Mouse (Mus musculus): ENCODE measurements around the gene Alkbh6.

The Alkbh6 gene

DNA sequence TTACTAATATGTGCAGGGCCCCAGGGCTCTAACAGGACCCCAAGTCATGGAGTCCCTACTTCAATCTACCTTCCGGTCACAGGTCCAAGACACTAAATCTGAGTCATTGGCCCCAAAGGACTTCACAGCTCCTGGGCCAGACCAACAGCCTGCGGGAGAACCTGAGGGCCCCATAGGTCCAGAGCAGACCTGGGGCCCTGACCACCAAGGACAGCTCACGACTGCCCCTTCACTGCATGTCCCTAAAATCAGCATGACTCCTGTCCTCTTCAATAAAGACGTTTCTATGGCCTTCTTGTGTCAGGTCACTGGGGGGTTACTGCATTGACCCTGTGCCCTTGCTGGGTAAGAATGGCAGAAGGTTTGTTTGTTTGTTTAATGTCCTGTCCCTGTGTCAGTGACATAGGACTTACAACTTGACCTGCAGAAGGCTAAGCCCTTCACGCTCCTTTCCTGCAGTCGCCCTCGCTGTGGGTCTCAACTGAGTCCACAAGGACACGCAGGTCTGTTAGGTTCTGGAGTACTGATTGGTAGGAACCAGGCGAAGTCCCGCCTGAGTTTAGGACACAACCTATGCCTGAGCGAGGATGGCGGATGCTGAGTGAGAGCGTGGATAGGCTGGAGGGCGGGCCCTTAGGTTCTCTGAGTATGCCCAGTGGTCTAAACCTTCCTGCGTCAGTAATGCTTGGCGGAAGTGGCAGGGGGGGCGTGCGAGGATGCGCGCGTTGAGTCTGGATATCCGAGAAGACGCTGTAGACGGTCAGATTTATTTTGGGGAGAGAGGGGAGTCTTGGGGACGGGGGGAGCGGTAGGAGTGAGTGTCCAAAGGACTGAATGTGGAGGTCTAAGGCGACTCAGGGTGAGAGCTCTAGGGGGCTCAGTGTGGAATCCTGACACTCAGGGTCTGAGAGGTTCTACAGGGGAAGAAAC, at the start of gene Alkbh6:
Gene Alkbh6 (plus strand): TSS at position 642 of the 930 bp plus-strand sequence.
- peak; percentile 86 for DNase-seq (ENCODE audit: extremely low read depth, insufficient read length, low spot score)

DNA sequence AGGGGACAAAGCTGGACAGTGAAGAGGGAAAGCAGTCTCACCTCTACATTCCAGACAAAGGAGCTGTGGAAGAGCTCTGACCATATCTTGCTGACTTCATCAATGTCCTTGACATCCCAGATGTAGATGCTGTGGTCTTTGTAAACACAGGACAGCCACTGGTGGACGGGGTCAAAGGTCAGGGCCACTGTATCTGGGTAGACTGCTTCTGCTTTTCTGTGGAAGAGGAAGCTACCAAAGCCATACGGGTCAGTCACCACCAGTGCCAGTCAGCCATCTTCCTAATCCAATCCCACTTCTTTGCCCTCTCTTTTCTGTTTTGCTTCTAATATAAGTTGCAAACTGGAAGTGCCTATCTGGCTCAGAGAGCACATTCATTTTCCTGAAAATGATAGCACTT, 43.5 kb upstream of the Alkbh6 start:
- DNase-seq (ENCODE audit: extremely low read depth, insufficient read length, low spot score) = no peak

DNA sequence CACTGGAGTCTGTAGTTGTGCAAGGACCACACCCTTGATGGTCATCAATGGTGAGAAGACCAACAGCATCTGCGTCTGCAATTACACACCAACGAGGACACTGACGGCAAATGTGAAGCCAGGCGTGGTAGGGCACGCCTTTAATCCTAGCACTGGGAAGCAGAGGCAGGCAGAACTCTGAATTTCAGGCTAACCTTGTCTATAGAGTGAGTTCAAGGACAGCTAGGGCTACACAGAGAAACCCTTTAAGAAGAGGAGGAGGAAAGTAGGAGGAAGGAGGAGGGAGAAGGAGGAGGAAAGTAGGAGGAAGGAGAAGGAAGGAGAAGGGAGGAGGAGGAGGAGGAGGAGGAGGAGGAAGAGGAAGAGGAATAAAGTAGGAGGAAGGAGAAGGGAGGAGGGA, 43.0 kb upstream of the Alkbh6 start:
- DNase-seq (ENCODE audit: extremely low read depth, insufficient read length, low spot score) = no peak

DNA sequence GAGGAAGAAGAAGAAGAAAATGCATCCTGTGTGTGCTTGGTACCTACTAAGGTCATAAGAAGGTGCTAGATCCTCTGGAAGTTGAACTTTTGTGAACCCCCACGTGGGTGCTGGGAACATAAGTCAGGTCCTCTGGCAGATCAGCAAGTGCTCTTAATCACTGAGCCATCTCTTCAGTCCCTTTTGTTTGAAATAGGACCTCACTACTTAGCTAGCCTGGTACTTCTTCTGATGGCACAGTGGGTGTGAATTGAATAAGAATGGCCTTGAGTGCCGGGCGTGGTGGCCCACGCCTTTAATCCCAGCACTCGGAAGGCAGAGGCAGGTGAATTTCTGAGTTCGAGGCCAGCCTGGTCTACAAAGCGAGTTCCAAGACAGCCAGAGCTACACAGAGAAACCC, 42.6 kb upstream of the Alkbh6 start:
- DNase-seq (ENCODE audit: extremely low read depth, insufficient read length, low spot score) = no peak

DNA sequence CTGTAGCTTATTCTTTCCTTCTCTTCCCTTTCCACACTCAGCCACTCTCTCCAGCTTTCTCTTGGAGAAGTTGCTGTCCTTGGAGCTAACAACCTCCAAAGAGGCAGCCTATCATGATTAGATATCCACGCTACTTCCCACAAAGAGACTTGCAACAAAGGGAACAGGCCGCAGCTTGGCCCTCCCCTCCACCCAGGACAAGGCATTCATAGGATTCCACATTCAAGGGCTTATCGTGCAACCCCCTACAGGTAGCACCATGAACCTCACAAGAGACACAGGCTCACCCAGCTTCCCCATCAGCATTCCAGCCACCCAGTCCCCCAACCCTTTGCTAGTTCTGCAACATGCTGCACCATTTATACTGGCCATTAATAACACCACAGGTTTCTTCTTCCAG, 41.7 kb upstream of the Alkbh6 start:
- DNase-seq (ENCODE audit: extremely low read depth, insufficient read length, low spot score) = no peak

DNA sequence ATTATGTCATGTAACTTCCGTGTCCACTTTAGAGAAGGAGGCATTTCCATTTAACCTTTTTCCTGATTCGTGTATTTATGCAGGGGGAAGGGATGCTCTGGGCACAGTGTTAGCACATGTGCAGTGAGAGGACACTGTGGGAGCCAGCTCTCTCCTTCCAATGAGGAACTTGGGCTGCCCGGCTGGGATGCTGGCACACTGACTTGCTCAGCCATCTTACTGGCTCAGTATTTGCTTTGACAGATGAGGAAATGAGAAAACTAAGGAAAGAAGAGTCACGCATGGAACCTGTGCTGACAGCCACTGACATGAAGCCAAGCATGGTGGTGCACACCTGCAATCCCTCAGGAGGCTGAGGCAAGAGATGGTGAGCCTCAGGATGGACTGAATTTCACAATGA, 38.9 kb upstream of the Alkbh6 start:
- DNase-seq (ENCODE audit: extremely low read depth, insufficient read length, low spot score) = no peak

DNA sequence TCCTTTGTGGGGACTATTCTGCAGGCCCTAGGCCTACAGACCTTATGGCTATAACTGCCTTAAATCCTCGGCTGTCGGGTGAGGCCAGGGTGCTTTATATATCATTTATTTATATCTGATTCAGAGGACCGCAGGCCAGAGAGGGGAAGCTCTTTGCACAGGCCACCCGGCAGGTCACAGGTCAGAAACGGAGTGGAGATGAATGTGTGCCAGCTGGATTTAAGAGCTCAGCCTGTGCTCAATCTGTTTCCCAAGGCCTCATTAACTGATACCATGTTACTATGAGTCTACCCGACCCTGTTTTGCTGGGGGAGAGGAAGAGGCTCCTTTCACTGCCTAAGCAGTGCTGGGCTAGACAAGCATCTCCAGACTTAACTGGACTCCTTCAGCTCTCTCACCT, 34.1 kb upstream of the Alkbh6 start:
- DNase-seq (ENCODE audit: extremely low read depth, insufficient read length, low spot score) = no peak

DNA sequence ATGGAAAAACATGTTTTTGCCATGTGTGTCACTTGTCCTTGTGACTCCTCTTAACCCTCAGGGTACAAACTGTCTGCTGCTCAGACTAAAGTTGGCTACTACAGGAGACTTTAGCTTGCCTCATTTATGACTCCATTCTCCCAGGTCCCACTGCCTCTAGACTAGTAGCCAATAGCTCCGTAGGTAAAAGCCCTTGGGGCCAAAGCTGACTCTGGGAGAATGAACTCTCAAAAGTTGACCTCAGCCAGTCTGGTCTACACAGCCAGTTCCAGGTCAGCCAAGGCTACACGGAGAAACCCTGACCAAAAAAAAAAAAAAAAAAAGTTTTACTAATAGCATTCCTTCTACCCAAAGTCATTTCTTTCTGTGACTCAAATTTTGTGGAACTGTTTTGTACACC, 29.6 kb upstream of the Alkbh6 start:
- DNase-seq (ENCODE audit: extremely low read depth, insufficient read length, low spot score) = no peak

DNA sequence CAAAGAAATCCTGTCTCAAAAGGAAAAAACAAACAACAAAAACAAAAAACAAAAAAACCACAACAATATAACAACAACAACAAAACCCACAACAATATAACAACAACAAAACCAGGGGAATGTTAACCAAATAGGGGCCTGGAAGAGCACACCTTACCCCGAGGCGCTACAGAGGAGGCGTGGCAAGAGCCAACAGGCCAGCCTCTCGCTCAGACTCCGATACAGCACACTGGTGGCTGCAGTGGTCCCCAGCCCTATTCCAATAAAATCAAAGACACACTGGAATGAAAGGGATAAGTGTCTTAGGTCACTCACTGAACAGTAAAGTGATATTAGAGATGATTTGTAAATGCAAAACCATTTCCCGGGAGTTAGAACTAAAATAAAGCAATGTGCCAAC, 29.0 kb upstream of the Alkbh6 start:
- no peak for DNase-seq (ENCODE audit: extremely low read depth, insufficient read length, low spot score)

DNA sequence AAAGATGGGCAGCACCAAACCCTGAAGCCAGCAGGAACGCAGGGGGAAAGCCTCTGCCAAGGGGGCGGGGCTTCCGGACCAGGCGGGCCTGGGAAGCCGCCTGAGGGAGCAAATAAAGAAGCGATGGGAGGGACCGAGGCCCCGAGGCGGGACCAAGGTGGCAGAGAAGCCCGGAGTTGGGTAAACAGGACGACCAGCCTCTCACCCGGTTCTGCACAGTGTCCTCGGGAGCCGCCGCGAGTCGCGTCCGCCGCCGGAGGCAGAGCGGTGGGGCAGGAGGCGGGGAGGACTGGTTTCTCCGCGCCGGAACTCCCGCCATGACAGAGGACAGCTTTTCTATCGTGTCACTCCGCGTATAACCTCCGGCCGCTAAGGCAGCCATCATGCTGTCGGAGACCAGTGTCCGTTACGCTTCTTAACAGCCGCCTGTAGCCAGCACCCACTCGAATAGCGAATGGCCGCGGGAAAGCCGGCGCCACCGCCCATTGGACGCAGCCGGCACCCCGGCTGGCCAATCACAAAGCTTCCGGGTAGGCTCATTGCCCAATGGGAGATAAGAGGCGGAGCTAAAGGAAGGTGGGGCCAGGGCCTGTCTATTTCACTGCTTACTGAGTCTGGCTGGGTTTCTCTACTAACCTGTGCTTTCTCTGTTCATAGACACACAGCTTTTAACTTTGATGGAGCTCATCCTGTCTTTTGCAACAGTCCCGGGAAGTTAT, 28.4 kb upstream of the Alkbh6 start, which contains the start of the genes Thap8 and Wdr62:
Gene Thap8 (plus strand): TSS at position 144 of the 719 bp plus-strand sequence.
Gene Wdr62 (minus strand): TSS at position 469 of the 719 bp plus-strand sequence.
- peak; percentile 94 for DNase-seq (ENCODE audit: extremely low read depth, insufficient read length, low spot score)

DNA sequence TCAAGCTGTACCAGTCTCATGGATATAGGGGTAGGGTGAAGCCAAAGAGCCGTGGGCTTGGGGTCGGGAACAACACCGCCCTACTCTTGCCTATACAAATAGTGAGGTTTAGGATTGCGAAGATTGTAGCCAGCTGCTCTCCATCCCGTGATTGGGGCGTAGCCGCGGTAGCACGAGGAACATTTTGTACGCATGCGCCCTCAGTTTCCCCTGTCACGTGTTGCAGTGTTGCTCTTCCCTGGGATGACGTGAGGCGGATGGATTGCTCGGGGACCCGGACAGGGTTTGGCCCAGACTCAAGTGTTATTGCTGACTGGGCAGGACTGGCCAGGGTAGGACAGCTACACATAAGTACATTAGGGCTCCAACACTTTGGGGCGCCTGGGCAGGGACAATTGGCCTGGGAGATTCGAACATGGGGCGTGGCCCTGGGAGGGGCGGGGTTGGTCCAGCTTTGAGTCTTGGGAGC, 27.8 kb upstream of the Alkbh6 start:
- DNase-seq (ENCODE audit: extremely low read depth, insufficient read length, low spot score) = peak; percentile 88

DNA sequence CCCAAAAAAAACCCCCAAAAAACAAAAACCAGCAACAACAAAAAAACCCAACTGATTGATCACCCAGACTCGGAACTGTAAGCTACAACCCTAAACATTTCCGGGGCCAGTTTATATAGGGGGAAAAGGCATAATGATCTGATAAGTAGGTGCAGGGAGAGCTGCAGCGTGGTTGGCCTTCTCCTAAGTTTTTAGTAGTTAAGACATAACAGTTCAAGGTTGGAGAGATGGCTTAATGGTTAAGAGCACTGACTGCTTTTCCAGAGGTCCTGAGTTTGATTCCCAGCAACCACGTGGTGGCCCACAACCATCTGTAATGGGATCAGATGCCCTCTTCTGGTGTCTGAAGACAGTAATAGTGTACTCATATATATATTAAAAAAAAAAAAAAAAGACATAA, 27.0 kb upstream of the Alkbh6 start:
- DNase-seq (ENCODE audit: extremely low read depth, insufficient read length, low spot score) = no peak

DNA sequence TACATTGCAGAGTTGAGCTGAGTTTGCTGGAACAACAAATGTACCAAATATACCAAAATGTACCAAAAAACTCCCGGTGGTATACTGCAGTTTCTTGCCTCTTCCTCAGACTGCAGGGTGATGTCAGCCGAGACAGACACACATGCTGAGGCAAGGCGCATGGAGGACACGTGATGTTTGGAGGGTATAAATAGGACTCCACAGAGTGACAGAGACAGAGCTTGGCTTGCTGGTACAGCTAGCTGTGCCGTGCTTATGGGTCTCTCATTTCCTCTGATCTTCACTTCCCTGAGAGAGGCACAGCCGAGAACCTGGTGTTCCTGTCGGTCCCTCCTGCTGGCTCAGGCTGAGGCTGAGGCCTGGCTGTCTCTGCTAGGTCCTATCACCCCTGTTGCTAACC, 25.8 kb upstream of the Alkbh6 start:
- no peak for DNase-seq (ENCODE audit: extremely low read depth, insufficient read length, low spot score)

DNA sequence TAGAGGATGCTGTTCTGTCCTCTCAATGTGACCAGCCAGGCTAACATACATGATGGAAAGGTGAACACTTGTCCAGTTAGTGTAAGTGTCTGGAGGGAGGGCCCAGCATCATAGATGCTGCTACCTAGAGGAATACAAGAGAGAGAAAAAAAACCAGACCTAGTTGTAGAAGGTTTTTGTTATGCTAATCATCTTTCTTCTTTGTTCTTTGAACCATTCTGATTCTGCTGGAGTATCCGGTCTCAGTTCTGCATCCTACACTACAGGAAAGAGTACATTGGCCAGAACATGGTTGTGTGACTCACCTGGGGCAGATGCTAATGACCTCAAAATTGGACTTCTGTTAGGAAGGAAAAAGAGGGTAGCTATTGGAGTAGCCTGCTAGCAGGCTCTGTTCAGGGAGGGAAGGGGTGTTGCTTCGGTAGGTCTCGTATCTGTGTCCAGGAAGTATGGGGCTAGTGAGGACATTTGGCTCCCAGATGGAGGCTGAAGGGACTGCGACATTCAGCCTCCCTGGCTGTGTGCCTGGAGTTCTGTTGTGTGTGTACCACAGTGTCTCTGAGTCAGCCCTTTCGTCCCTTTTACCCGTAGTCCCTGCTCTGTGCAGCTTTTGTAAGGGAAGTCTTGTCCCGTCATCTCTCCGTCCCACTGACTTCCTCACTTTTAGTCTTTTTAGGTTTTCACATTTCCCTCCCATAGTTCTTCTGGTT, 21.7 kb upstream of the Alkbh6 start:
- peak; percentile 46 for DNase-seq (ENCODE audit: extremely low read depth, insufficient read length, low spot score)

DNA sequence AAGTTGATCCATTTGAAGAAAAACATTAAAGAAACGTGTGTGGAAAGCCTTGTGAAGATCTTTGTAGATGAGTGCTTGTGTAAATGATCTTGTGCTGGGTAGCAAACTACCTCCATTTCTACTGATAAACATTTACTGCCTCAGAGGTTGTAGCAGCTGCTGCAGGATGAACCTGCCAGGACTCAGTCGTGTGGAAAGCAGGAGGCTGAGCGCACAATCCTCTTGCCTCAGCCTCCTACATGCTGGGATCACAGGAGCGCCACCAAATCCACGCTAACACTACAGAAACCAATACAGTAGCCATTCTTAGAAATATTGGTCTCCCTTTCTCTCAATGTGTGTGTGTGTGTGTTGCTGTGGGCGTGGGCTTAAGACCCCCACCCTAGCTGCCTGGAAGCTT, 20.5 kb upstream of the Alkbh6 start:
- DNase-seq (ENCODE audit: extremely low read depth, insufficient read length, low spot score) = no peak

DNA sequence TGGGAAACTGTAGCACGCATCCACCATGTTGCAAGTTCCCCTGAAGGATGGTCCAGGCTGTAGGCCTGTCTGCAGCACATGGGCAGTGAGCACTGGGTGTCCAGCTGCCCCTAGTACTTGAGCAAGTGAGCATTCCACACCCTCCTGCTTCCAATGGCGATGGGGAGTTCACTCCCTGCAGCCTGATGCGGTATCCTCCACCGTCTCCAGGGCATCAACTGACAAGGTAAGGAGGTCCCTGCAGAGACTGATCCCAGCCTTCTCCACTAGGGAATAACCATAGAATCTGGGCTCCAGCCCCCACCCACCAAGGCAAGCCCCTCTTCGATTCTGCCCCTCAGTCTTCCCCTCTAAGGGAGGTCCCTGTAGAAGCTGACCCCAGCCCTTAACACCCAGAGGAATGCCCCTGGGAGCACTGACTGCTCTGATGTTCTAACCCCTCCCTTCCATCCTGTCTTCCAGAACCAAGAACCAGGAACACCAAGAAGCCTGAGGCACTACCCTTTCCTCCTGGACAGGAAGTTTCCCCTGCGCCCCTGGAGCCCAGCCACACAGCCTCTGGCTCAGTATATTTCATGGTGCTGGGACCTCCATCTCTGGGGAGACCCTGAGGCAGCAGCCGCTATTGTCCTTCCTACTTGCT, 19.3 kb upstream of the Alkbh6 start:
- DNase-seq (ENCODE audit: extremely low read depth, insufficient read length, low spot score) = no peak

DNA sequence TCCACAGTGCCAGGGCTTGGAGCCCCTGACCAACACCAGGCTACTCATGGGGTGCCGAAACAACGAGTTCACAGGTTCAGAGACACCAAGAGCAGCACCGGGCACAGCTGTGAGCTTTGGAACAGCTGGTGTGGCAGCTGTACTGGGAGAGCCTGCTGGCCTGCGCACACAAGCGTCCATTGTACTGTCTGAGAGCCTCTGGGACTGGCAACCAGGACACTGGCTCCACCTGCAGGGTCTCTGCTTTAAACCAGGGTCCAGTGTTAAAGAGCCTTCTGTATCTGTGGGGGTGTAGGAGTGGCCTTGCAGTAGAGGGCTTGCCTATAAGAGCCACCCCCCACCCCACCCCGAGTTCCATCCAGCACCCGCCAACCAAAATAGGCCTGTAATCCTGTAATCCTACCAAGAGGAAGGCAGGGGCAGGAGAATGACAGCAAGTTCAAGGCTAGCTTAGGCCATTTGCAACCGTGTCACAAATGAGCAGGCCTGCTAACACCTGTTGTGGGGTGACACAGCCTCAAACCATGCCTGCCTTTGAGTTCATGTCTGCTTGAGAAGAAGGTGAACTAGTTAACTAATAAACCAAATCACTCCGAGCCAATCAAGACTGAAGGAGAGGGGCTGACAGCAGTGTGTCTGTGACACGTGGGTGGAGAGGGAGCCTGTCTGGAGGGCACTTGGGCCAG, 18.7 kb upstream of the Alkbh6 start:
- no peak for DNase-seq (ENCODE audit: extremely low read depth, insufficient read length, low spot score)

DNA sequence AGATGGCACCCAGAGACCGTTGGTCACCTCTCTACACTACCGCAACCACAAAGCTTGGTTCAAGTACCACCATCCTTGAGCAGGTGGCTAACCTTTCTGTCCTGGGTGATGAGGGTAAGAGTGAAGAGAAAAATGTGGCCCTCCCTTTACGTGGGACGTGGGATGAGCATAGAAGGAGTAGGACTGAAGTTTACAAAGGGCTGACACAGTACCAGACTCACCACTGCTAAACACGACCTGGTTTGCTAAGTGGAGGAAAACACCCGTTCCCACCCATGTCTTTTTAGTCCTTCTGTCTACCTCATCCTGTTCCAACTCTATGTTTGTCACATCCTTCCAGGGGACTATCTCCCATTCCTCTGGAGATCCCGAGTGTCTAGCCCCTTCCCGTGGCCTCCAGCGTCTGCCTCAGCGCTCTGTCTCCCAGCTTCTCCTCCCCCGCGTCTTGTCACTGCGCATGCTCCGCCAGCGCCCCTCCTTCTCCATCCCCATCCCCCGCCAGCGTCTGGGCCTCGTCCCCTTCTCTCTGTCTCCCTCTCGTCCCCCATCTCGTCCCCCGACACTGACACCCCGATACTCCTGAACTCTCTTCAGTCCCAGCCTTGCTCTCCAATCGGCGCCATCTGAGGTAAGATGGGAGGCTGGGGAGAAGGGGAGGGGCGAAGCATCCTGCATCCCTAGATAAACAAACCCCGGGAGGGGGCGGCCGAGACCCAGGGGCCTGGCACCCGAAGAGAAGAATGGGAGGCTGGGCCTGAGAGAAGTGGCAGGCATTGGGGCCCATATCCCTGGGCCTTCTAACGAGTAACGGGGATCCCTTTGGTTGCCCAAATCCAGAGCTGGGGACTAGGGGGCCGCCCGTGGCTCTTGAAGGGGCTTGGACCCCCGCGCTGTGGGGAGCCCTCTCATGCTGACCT, 17.0 kb upstream of the Alkbh6 start, which contains the start of gene Clip3:
Gene Clip3 (plus strand): TSS at position 514 of the 917 bp plus-strand sequence.
- no peak for DNase-seq (ENCODE audit: extremely low read depth, insufficient read length, low spot score)

DNA sequence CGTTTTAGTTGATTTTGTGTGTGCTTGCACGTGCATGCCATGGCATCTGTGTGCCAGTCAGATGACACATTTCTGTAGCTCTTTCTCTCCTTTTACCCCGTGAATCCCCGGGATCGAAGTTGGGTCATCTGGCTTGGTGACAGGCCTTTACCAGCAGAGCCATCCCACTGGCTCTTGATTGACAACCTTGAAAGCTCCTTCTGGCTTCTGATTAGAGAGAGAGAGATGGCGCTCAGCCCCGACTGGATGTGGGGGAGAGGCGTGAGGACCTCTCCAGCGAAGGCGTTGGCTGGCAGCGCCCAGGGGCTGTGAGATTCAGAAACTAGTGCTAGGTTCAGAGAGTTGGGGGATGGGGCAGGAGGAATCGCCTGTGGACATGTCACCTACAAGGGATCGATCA, 14.7 kb upstream of the Alkbh6 start:
- no peak for DNase-seq (ENCODE audit: extremely low read depth, insufficient read length, low spot score)

Measured in 3134 (cell line).